Mouse (Mus musculus): ENCODE data around the gene Rtn4. TPM values are rescaled to one million over a fixed set of nuclear protein-coding genes. Genes with fewer than 3 reads are reported as not detected.

The Rtn4 gene
- total and polyA plus RNA-seq, 3 experiments, result 65.3 to 83.0 (median 68.9) TPM

GRCm38 (mm10) chr11:29715499-29715898, 22.8 kb downstream of the Rtn4 start:
- no peak for TF ChIP-seq GATA1 (IDR thresholded peaks at IDR 0.05; ENCODE audit: borderline replicate concordance, low read length)
- no peak for TF ChIP-seq POLR2AphosphoS5 (IDR thresholded peaks at IDR 0.05; ENCODE audit: insufficient replicate concordance, low read depth, low read length)
- TF ChIP-seq TAL1 (conservative IDR thresholded peaks at IDR 0.05; ENCODE audit: low read depth, low read length), result no peak
- no peak for TF ChIP-seq GATA2 (IDR thresholded peaks at IDR 0.05; ENCODE audit: borderline replicate concordance, low read depth, low read length)
- TF ChIP-seq CTCF (IDR thresholded peaks at IDR 0.05; ENCODE audit: low read depth, low read length), result no peak
- peaks cover 2% of the 10 kb centered on the region; the same call in 1 of the 2 replicates for H3K4me1 ChIP-seq (ENCODE audit: insufficient read depth, low read depth, low read length)
- no peak for ATAC-seq (ENCODE audit: extremely low read depth, insufficient number of reproducible peaks, low FRiP score, poor library complexity, severe bottlenecking)

GRCm38 (mm10) chr11:29718541-29718940, 25.8 kb downstream of the Rtn4 start:
- Histone ChIP-seq H3K36me3 (replicated peaks) (no peaks in the 10 kb centered on the region), H3K9me3 (replicated peaks) (no peaks in the 10 kb centered on the region), H3K4me3 (ENCODE audit: low read depth, low read length) (no peak overlapping the region), H3K27me3 (ENCODE audit: insufficient read depth, low read length) (no peaks in the 10 kb centered on the region), H3K4me1 (ENCODE audit: insufficient read depth, low read depth, low read length) (no peaks in the 10 kb centered on the region; the same call in 1 of the 2 replicates)
- TF ChIP-seq GATA1 (IDR thresholded peaks at IDR 0.05; ENCODE audit: borderline replicate concordance, low read length) (no peak), GATA2 (IDR thresholded peaks at IDR 0.05; ENCODE audit: borderline replicate concordance, low read depth, low read length) (no peak), TAL1 (conservative IDR thresholded peaks at IDR 0.05; ENCODE audit: low read depth, low read length) (no peak), POLR2AphosphoS5 (IDR thresholded peaks at IDR 0.05; ENCODE audit: insufficient replicate concordance, low read depth, low read length) (no peak), CTCF (IDR thresholded peaks at IDR 0.05; ENCODE audit: low read depth, low read length) (no peak)
- DNase-seq (ENCODE audit: low spot score) (no peak), ATAC-seq (ENCODE audit: extremely low read depth, insufficient number of reproducible peaks, low FRiP score, poor library complexity, severe bottlenecking) (no peak)

More at GRCm38 (mm10) chr11:29715499-29715898, 22.8 kb downstream of the Rtn4 start:
- no peak overlapping the region for H3K4me3 ChIP-seq (ENCODE audit: low read depth, low read length)
- H3K27me3 ChIP-seq (ENCODE audit: insufficient read depth, low read length), result no peaks in the 10 kb centered on the region
- no peaks in the 10 kb centered on the region for H3K9me3 ChIP-seq (replicated peaks)
- peaks cover 9% of the 10 kb centered on the region for H3K36me3 ChIP-seq (replicated peaks)
- DNase-seq (ENCODE audit: low spot score), result no peak

- Histone ChIP-seq H3K9me3 (replicated peaks) (no peaks in the 10 kb centered on the region), H3K27me3 (ENCODE audit: insufficient read depth, low read length) (no peaks in the 10 kb centered on the region), H3K4me3 (ENCODE audit: low read depth, low read length) (no peak overlapping the region), H3K36me3 (replicated peaks) (no peaks in the 10 kb centered on the region), H3K4me1 (ENCODE audit: insufficient read depth, low read depth, low read length) (peaks cover 3% of the 10 kb centered on the region; the same call in 1 of the 2 replicates)
- no peak for ATAC-seq (ENCODE audit: extremely low read depth, insufficient number of reproducible peaks, low FRiP score, poor library complexity, severe bottlenecking)
- no peak for DNase-seq (ENCODE audit: low spot score)
- TF ChIP-seq GATA1 (IDR thresholded peaks at IDR 0.05; ENCODE audit: borderline replicate concordance, low read length) (no peak), CTCF (IDR thresholded peaks at IDR 0.05; ENCODE audit: low read depth, low read length) (no peak), TAL1 (conservative IDR thresholded peaks at IDR 0.05; ENCODE audit: low read depth, low read length) (no peak), POLR2AphosphoS5 (IDR thresholded peaks at IDR 0.05; ENCODE audit: insufficient replicate concordance, low read depth, low read length) (no peak), GATA2 (IDR thresholded peaks at IDR 0.05; ENCODE audit: borderline replicate concordance, low read depth, low read length) (no peak)
Measured at GRCm38 (mm10) chr11:29719597-29719996, 26.9 kb downstream of the Rtn4 start.

DNA sequence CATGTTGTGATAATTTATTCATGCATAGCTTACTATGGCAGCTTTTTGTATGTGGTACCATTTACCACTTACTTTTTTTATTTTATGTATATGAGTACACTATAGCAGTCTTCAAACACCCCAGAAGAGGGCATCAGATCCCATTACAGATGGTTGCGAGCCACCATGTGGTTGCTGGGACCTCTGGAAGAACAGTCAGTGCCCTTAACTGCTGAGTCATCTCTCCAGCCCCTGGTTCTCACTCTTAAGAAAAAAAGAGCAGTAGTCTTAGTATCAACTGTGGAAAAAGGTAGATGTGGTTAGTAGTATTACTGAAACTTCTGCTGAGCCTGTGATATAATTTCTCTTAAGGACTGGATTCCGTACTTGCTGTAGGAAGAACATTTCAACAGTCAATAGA, 31.5 kb downstream of the Rtn4 start:
- TF ChIP-seq GATA1 (IDR thresholded peaks at IDR 0.05; ENCODE audit: borderline replicate concordance, low read length) (no peak), CTCF (IDR thresholded peaks at IDR 0.05; ENCODE audit: low read depth, low read length) (no peak), TAL1 (conservative IDR thresholded peaks at IDR 0.05; ENCODE audit: low read depth, low read length) (no peak), POLR2AphosphoS5 (IDR thresholded peaks at IDR 0.05; ENCODE audit: insufficient replicate concordance, low read depth, low read length) (no peak), GATA2 (IDR thresholded peaks at IDR 0.05; ENCODE audit: borderline replicate concordance, low read depth, low read length) (no peak)
- DNase-seq (ENCODE audit: low spot score) (no peak), ATAC-seq (ENCODE audit: extremely low read depth, insufficient number of reproducible peaks, low FRiP score, poor library complexity, severe bottlenecking) (no peak)
- H3K27me3 ChIP-seq (ENCODE audit: insufficient read depth, low read length), result no peaks in the 10 kb centered on the region
- H3K36me3 ChIP-seq (replicated peaks), result no peaks in the 10 kb centered on the region
- peaks cover 3% of the 10 kb centered on the region; the same call in 1 of the 2 replicates for H3K4me1 ChIP-seq (ENCODE audit: insufficient read depth, low read depth, low read length)
- no peak overlapping the region for H3K4me3 ChIP-seq (ENCODE audit: low read depth, low read length)
- no peaks in the 10 kb centered on the region for H3K9me3 ChIP-seq (replicated peaks)

- H3K4me1 ChIP-seq (ENCODE audit: insufficient read depth, low read depth, low read length), result peaks cover 3% of the 10 kb centered on the region; the same call in 1 of the 2 replicates
- H3K36me3 ChIP-seq (replicated peaks), result no peaks in the 10 kb centered on the region
- no peaks in the 10 kb centered on the region for H3K9me3 ChIP-seq (replicated peaks)
- H3K27me3 ChIP-seq (ENCODE audit: insufficient read depth, low read length), result no peaks in the 10 kb centered on the region
- no peak for TF ChIP-seq POLR2AphosphoS5 (IDR thresholded peaks at IDR 0.05; ENCODE audit: insufficient replicate concordance, low read depth, low read length)
- TF ChIP-seq GATA1 (IDR thresholded peaks at IDR 0.05; ENCODE audit: borderline replicate concordance, low read length), result no peak
- TF ChIP-seq TAL1 (conservative IDR thresholded peaks at IDR 0.05; ENCODE audit: low read depth, low read length), result no peak
- no peak for TF ChIP-seq GATA2 (IDR thresholded peaks at IDR 0.05; ENCODE audit: borderline replicate concordance, low read depth, low read length)
- TF ChIP-seq CTCF (IDR thresholded peaks at IDR 0.05; ENCODE audit: low read depth, low read length), result no peak
- no peak for ATAC-seq (ENCODE audit: extremely low read depth, insufficient number of reproducible peaks, low FRiP score, poor library complexity, severe bottlenecking)
- no peak for DNase-seq (ENCODE audit: low spot score)
- no peak overlapping the region for H3K4me3 ChIP-seq (ENCODE audit: low read depth, low read length)
Measured at GRCm38 (mm10) chr11:29725167-29725566, 32.4 kb downstream of the Rtn4 start.

DNA sequence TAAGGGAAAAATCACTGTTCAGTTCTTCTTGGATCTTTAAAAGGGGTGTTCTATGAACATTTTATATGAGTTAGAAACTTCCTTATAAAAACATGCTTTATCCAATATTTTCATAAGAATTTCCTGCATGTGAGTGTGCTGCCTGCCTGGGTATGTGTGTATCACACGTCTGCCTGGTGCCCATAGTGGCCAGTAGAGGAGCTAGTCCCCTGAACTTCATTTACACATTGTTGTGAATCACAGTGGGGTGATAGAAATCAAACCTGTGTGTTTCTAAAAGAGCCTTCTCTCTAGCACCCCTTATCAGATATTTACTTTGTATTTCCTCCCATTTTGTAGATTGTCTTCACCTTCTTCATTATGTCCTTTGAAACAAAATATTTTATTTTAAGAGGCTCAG, 32.9 kb downstream of the Rtn4 start:
- ATAC-seq (ENCODE audit: extremely low read depth, insufficient number of reproducible peaks, low FRiP score, poor library complexity, severe bottlenecking) (no peak), DNase-seq (ENCODE audit: low spot score) (no peak)
- Histone ChIP-seq H3K27me3 (ENCODE audit: insufficient read depth, low read length) (no peaks in the 10 kb centered on the region), H3K4me3 (ENCODE audit: low read depth, low read length) (no peak overlapping the region), H3K4me1 (ENCODE audit: insufficient read depth, low read depth, low read length) (peaks cover 3% of the 10 kb centered on the region; the same call in 1 of the 2 replicates), H3K36me3 (replicated peaks) (no peaks in the 10 kb centered on the region), H3K9me3 (replicated peaks) (no peaks in the 10 kb centered on the region)
- TF ChIP-seq POLR2AphosphoS5 (IDR thresholded peaks at IDR 0.05; ENCODE audit: insufficient replicate concordance, low read depth, low read length) (no peak), CTCF (IDR thresholded peaks at IDR 0.05; ENCODE audit: low read depth, low read length) (no peak), GATA2 (IDR thresholded peaks at IDR 0.05; ENCODE audit: borderline replicate concordance, low read depth, low read length) (no peak), TAL1 (conservative IDR thresholded peaks at IDR 0.05; ENCODE audit: low read depth, low read length) (no peak), GATA1 (IDR thresholded peaks at IDR 0.05; ENCODE audit: borderline replicate concordance, low read length) (no peak)

Data from G1E (cell line).